Mouse (Mus musculus) E14TG2a.4 (cell line): ENCODE data around the gene Gm609.
"Not testable (repeated sequence)": the region's sequence is repeated elsewhere in the genome, so short reads cannot be mapped to it uniquely, and the experiment has no call there.

ENCODE experiments used
- H3K27me3 ChIP-seq: 2 replicates; pipeline ENCODE4 v1.6.1; 2014; ENCODE audit warnings: low read length, control low read depth; ENCODE audit not compliant: insufficient read depth
- H3K36me3 ChIP-seq: 2 replicates; pipeline ENCODE4 v1.6.1; 2014; ENCODE audit warnings: low read length, control low read depth; ENCODE audit not compliant: insufficient read depth
- H3K4me1 ChIP-seq: replicated peaks from 2 replicates; pipeline ENCODE4 v1.6.1; 2014; ENCODE audit warnings: low read depth, low read length, control low read depth
- H3K4me3 ChIP-seq: replicated peaks from 2 replicates; pipeline ENCODE4 v1.5.1; 2014; ENCODE audit warnings: mild to moderate bottlenecking, low read length
- H3K9me3 ChIP-seq: 2 replicates; pipeline ENCODE4 v1.6.1; 2014; ENCODE audit warnings: low read length, control low read depth
- CTCF ChIP-seq: conservative IDR thresholded peaks from 2 replicates; pipeline ENCODE4 v1.5.1; 2014; ENCODE audit warnings: low read length
- NANOG ChIP-seq: IDR thresholded peaks from 2 replicates; pipeline ENCODE4 v1.6.1; 2014; ENCODE audit warnings: borderline replicate concordance, low read length, mixed read lengths
- POU5F1 ChIP-seq: IDR thresholded peaks from 2 replicates; pipeline ENCODE4 v1.6.1; 2014; ENCODE audit warnings: low read length, borderline replicate concordance

The Gm609 gene

DNA sequence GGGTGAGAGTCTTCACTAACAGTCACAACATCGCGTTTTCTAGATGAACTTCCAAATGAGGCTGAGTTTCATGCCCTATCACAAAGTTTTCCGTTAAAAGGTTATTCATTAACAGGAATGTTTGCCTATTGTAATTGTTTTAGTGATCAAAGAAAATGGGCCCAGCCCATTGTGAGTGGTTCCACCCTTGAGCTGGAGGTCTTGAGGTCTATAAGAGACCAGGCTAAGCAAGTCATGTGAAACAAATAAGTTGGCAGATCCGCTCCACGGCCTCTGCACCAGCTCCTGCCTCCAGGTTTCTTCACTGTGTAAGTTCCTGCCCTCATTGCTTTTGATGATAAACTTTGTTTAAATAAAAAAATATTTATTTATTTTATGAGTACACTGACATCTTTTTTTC, at the start of gene Gm609:
TSS of gene Gm609 (minus strand) at position 43 of the 400 bp plus-strand sequence.
- TF ChIP-seq POU5F1, result no peak
- Histone ChIP-seq H3K9me3 (peaks cover 55% of the 10 kb centered on the region), H3K4me1 (no peaks in the 10 kb centered on the region), H3K4me3 (no peak within 1 kb of the TSS), H3K27me3 (no peaks in the 10 kb centered on the region), H3K36me3 (no peaks in the 10 kb centered on the region)

DNA sequence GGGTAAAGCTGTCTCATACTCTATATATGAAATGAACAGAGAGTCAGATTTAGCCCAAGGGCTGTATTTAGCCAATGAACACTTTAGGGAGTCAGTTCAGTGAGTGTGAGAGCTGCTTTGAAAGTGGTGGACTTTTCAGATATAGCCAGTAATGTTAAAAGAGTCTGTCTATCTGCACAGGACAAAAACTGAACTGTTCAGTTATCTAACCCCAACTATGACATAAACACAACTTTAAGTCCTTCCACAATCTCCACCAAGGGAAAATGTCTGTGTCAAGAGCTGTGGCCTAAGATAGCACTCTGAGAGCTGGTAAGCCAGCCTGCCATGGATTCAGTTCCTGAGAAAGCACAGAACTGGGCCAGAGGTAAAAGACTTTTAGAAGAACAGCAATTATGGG, 49.3 kb upstream of the Gm609 start:
- no peaks in the 10 kb centered on the region for H3K36me3 ChIP-seq
- no peak for TF ChIP-seq NANOG
- no peak for TF ChIP-seq POU5F1
- TF ChIP-seq CTCF, result no peak
- H3K9me3 ChIP-seq, result no peaks in the 10 kb centered on the region
- H3K27me3 ChIP-seq, result no peaks in the 10 kb centered on the region
- H3K4me1 ChIP-seq, result no peaks in the 10 kb centered on the region
- H3K4me3 ChIP-seq, result no peak overlapping the region

DNA sequence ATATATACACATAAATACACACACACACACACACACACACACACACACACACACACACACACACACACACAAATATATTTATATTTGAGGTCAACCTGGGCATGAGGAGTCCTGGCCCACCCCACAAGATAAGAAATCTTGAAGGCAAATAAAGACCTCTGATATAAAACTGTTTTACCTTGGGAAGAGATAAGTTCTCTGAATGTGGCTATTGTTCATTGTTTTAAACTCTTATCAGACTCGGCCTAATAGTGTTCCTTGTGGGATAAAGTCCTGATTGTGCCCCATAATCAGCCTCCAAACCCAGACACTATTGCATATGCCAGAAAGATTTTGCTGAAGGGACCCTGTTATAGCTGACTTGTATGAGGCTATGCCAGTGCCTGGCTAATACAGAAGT, 45.6 kb upstream of the Gm609 start:
- not testable (repeated sequence) for H3K4me3 ChIP-seq, H3K27me3 ChIP-seq, H3K36me3 ChIP-seq, H3K4me1 ChIP-seq, H3K9me3 ChIP-seq

DNA sequence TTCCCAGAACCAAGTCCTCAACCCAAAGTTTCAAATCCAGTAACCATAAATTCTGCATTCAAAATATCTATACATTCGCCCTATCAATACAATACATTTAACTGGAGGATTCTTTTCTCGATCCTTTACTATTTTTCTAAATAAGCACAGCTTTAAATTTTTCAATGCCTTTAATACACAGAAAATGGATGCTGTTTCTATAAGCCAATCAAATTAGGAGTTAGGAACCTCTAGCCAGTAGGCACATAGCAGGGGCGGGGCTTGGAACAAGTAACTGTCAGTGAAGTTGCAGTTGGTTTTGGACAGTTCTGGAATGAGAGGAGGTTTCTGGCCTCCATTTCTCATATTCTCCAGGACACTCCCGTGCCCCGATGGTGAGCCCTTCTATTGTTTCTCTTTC, 42.2 kb upstream of the Gm609 start, which contains the start of gene Slc9c1:
TSS of gene Slc9c1 (plus strand) at position 301 of the 400 bp plus-strand sequence.
- Histone ChIP-seq H3K9me3 (no peaks in the 10 kb centered on the region), H3K4me3 (no peak within 1 kb of the TSS), H3K27me3 (0 out of 2 replicates have a peak, but pooled peaks cover 4% of the 10 kb centered on the region), H3K36me3 (no peaks in the 10 kb centered on the region), H3K4me1 (no peaks in the 10 kb centered on the region)
- TF ChIP-seq NANOG, result no peak
- no peak for TF ChIP-seq POU5F1
- TF ChIP-seq CTCF, result no peak

DNA sequence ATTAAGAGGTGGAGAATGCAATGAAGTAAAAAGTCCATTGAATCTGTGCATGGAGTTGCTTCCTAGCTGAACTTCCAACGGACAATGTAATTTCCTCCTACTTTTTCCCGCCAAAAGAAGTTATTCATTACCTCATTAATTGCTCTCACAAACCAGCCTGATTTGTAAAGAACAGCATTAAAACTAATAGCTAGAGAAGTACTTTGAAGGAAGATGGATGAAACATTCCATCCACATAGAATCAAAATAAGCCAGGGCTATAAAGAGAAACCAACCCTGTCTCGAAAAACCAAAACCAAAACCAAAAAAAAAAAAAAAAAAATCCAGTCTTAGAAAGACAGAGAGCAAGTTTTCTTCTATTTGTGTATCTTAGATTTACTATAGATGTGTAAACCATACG, 39.2 kb upstream of the Gm609 start, which contains the start of gene Gm17783:
TSS of gene Gm17783 (minus strand) at position 101 of the 400 bp plus-strand sequence.
- TF ChIP-seq NANOG (no peak), CTCF (no peak)
- 0 out of 2 replicates have a peak, but pooled peaks cover 4% of the 10 kb centered on the region for H3K27me3 ChIP-seq
- H3K4me3 ChIP-seq, result no peak within 1 kb of the TSS

DNA sequence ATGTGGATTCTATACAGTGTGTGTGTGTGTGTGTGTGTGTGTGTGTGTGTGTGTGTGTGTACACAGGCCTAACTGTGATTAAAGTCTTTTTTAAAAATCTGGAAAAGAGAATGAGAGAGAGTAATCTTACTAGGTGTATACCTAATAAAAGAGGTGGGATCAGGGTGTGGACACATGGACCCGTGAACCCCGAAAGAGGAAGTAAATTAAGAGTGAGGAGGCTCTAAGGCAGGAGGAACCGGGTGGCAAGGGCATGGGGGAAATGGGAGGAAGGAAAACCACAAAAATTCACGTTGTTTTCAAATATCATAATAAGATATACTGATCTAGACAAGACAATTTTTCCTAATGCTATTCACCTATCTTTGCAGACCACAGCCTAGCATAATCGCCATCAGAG, 32.8 kb upstream of the Gm609 start:
- H3K27me3 ChIP-seq, result no peaks in the 10 kb centered on the region
- no peaks in the 10 kb centered on the region for H3K4me1 ChIP-seq
- no peak overlapping the region for H3K4me3 ChIP-seq
- no peaks in the 10 kb centered on the region for H3K36me3 ChIP-seq
- TF ChIP-seq POU5F1 (no peak), CTCF (no peak), NANOG (no peak)
- H3K9me3 ChIP-seq, result no peaks in the 10 kb centered on the region

More for the DNA sequence above, 39.2 kb upstream of the Gm609 start, which contains the start of gene Gm17783:
- Histone ChIP-seq H3K4me1 (no peaks in the 10 kb centered on the region), H3K36me3 (no peaks in the 10 kb centered on the region), H3K9me3 (no peaks in the 10 kb centered on the region)

DNA sequence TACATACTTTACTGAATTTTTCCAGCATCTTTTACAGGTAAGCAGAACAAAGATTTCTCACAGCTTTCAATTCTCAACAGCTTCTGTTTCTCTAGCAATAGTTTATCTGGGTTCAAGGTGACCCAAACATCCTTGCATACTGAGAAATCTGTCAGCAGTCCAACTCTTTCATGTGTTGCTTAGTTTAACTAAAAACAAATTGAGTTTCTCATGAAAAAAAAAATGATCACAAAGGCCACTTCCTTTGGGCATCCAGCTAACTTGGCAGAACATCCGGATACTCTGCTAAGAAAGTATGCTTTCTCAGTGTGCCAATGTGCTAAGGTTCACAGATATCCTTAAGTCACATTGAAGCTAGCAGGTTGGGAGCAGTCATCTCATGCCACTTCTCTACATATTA, 2.6 kb upstream of the Gm609 start:
- H3K27me3 ChIP-seq, result no peaks in the 10 kb centered on the region
- no peaks in the 10 kb centered on the region for H3K4me1 ChIP-seq
- no peak for TF ChIP-seq NANOG
- TF ChIP-seq POU5F1, result no peak
- TF ChIP-seq CTCF, result no peak

DNA sequence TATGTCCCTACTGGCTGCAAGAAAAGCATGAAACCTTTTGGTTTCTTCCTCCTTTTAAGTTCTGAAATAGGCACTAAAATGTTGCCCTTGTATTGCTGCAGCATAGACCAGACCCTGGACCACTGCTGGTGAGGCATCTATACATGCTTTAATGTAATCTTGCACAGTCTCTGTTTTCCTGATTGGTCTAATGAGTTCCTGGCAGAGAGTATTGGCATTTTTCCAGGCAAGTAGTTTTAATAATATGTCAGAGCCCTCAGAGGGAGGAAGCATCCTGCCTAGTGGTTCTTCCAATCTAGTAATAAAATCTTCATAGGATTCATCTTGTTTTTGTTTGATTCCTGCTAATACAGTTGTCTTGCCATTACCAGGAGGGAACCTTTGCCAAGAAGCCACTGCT, 15.8 kb downstream of the Gm609 start:
- no peaks in the 10 kb centered on the region for H3K27me3 ChIP-seq
- TF ChIP-seq POU5F1, result no peak
- no peak for TF ChIP-seq CTCF
- TF ChIP-seq NANOG, result no peak
- H3K4me3 ChIP-seq, result no peak overlapping the region
- no peaks in the 10 kb centered on the region for H3K36me3 ChIP-seq
- H3K4me1 ChIP-seq, result no peaks in the 10 kb centered on the region
- H3K9me3 ChIP-seq, result peaks cover 26% of the 10 kb centered on the region

More for the DNA sequence above, 2.6 kb upstream of the Gm609 start:
- peaks cover 55% of the 10 kb centered on the region for H3K9me3 ChIP-seq
- H3K4me3 ChIP-seq, result no peak overlapping the region
- H3K36me3 ChIP-seq, result no peaks in the 10 kb centered on the region

DNA sequence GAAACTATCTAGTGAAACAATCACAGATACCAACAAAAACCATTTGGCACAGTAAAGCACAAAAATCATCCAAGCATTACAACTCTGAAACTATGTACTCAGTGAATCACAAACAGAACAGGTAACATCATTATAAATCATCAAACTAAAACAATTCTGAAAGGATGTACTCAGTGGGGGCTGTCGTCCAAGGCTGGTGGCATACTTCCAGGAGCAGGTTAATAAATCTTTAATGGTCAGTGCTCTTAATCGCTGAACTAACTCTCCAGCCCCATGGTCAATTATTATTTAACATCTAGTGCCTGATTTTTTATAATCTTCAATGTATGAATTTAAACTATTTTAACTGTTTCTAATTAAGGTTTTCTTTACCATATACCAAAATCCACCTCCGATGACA, 20.9 kb downstream of the Gm609 start:
- H3K9me3 ChIP-seq, result peaks cover 13% of the 10 kb centered on the region
- H3K4me1 ChIP-seq, H3K4me3 ChIP-seq, H3K27me3 ChIP-seq, H3K36me3 ChIP-seq: not testable (repeated sequence)
